Mouse (Mus musculus) adrenal gland, postnatal 25 days (tissue): ENCODE results near the gene Dna2. TPM values are rescaled to one million over a fixed set of nuclear protein-coding genes. Genes with fewer than 3 reads are reported as not detected.
"Not testable (repeated sequence)": the region's sequence is repeated elsewhere in the genome, so short reads cannot be mapped to it uniquely, and the experiment has no call there.

Experiments used
- DNase-seq: peaks from one replicate; pipeline ENCODE4 v3.0.0; 2021; ENCODE audit warnings: mixed read lengths
- long read RNA-seq: library from polyadenylated mRNA; stranded (forward); transcript quantifications from one replicate; pipeline ENCODE4 v2.0.0, GENCODE M21; 2021
- total RNA-seq: library from RNA; stranded (reverse); gene quantifications from 2 replicates; pipeline ENCODE4 v1.2.3, GENCODE M21; 2021

The Dna2 gene
- 2.1 and 2.2 TPM in 2 replicates for total RNA-seq
- long read RNA-seq, full-length matches to known transcripts: 1 of 2 reads
- long read RNA-seq, partial matches to known transcripts: 1 of 2 reads
- long read RNA-seq, other reads (novel, unspliced or antisense): 0 of 2 reads

- peak; percentile 77 for DNase-seq
These were observed at the start of gene Dna2 for GRCm38 (mm10) chr10:62946738-62947471. Dna2 (plus strand) TSS chr10:62947026.

- DNase-seq: no peak
These were observed 49.4 kb upstream of the Dna2 start for GRCm38 (mm10) chr10:62897437-62897836.

DNA sequence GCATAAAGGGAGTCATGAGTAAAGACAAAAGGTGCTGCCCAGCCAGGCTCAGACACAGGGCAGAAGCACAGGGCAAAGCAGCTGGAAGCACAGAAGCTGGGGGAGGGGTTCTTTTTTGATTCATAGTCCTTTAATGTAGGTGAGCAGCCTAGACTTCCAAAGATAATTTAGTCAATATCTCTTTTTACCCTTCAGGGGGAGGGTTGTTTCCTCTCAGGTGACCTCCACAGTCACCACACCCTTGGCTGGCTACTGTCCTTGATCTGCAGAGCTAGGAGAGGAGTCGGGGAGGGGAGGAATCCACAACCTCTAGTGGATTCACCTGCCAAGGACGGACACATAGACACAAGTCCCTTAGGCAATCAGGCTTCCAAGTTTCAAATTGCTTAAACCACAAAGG lies 48.8 kb upstream of the Dna2 start:
- DNase-seq: no peak

DNA sequence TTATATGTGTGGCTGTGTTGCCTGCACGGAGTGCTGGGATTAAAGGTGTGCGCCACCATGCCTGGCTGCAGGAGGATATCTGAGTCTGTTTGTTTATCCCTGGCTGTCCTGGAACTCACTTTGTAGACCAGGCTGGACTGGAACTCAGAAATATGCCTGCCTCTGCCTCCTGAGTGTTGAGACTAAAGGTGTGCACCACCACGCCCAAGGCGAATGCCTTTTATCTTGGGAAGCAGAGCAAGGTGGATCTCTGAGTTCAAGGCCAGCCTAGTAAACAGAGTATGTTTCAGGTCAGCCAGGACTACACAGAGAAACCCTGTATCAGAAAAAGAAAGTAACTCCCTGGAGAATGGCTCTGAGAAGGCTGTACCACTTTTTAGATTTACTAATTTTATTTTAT lies 46.7 kb upstream of the Dna2 start:
- no peak for DNase-seq

DNA sequence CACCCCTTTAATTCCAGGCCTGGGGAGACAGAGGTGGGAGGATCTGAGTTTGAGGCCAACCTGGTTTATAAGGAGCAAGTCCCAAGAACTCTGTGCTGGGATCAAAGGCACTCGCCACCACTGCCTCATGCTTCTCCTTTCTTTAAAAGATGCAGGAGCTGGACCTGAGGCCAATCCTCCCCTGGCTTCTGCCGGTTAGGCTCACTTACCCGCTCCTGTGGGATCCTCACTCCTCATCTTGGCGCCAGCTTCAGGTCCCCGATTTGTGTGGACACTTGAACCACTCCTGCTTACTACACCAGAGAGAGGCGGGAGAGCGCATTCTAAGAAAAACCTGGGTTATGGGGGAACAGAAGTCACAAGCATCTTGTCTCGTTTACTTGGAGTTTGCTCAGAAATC lies 45.0 kb upstream of the Dna2 start:
- DNase-seq: no peak

GRCm38 (mm10) chr10:62902829-62903228 lies 44.0 kb upstream of the Dna2 start:
- no peak for DNase-seq

- DNase-seq: no peak
These were observed 40.5 kb upstream of the Dna2 start for GRCm38 (mm10) chr10:62906336-62906735.

DNA sequence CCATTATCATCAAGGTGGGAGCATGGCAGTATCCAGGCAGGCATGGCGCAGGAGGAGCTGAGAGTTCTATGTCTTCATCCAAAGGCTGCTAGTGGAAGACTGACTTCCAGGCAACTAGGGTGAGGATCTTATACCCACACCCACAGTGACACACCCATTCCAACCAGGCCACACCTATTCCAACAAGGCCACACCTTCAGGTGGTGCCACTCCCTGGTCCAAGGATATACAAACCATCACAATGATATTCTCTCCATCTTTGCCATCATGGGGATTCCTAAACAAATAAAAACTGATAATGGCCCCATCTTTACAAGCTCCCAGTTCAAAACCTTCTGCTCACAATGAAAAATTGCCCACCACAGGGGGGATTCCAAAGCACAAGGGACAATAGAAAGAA lies 37.9 kb upstream of the Dna2 start, which contains the start of gene Tet1:
Gene Tet1 (minus strand): TSS at position 101 of the 400 bp plus-strand sequence.
- not testable (repeated sequence) for DNase-seq

- no peak for DNase-seq
These were observed 35.7 kb upstream of the Dna2 start for GRCm38 (mm10) chr10:62911120-62911519.

DNA sequence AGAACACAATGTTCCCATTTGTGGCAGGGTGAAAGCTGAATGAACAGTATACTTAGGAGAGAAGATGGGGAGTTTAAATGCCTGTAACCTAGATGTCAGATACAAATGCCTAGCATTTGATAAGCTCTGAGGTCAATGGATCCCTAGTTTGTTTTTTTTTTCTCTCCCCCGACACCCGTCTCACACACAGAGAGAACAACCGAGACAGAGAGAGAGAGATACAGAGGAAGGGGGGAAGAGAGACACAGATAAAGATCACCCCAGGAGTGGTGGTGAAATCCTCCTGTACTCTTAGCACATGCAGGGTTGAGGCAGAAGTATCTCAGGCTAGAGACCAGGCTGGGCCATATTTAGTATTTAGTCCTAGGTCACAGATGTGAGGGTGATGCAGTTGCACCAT lies 27.8 kb upstream of the Dna2 start:
- DNase-seq: no peak

- peak; percentile 92 for DNase-seq
These were observed 26.7 kb upstream of the Dna2 start, which contains the start of gene Slc25a16 for GRCm38 (mm10) chr10:62919925-62920765. Slc25a16 (plus strand) TSS chr10:62920633.

GRCm38 (mm10) chr10:62920766-62921156 lies 26.1 kb upstream of the Dna2 start:
- no peak for DNase-seq

DNA sequence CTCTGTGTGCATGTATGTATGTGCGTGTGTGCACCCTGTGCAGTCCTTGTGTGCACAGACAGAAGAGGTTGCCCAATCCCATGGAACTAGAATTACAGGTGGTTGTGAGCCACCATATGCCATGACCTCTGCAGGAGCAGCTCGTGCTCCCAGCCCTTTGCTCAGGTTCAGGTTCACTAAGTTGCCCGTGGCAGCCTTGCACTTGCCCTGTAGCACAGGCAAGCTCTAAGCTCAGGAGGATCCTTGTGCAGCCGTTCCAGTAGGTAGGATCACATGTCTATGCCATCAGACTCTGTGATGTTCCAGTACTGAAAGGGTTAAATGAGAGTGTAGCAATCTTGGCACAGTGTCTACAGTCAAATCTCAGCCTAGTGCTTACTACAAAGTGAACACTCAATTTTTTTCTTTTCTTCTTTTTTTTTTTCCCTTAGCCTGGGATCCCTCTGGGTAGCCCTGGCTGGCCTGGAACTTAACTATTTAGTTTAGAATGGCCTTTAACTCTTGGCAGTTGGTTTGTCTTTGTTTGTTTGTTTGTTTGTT lies 22.7 kb upstream of the Dna2 start:
- no peak for DNase-seq

- DNase-seq: no peak
These were observed 14.4 kb upstream of the Dna2 start for GRCm38 (mm10) chr10:62932381-62932780.

GRCm38 (mm10) chr10:62944975-62945580 lies 1.7 kb upstream of the Dna2 start:
- no peak for DNase-seq

- no peak for DNase-seq
These were observed 1.7 kb downstream of the Dna2 start for GRCm38 (mm10) chr10:62948551-62948950.

DNA sequence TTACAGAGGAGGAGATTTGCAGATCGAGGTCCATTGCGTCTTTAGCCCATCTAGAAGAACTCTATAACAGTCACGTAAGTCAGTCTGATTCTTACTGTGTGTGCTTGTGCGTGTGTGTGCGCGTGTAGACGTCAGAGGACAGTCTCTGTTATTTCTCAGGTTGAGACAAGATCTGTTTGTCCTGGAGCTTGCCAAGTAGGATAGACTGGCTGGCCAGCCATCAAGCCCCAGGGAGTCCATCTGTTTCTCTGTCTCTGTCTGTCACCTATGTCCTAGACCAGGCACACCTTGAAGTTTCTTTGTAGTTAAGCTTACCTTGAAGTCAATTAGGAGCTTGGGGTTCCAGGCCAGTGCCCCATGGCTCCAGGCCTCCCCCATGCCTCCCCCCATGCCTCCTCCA lies 17.1 kb downstream of the Dna2 start:
- DNase-seq: no peak

DNA sequence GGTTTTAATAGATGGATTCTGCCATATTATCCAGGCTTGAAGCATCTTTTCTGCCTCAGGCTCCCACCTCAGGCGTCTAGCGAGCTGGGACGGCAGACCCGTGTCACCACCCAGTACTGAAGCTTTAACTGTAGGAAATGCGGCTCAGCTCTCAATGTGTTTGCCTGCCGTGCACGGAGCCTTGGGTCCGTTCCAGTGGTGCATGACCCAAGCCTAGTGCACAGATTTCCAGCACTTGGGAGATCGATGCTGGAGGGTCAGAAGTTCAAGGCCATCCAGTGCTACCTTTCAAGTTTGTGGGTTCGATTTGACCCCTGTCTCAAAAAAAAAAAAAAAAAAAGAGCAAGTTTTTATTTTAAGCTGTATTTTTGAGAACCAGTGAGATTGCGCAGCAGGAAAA lies 19.0 kb downstream of the Dna2 start:
- no peak for DNase-seq

DNA sequence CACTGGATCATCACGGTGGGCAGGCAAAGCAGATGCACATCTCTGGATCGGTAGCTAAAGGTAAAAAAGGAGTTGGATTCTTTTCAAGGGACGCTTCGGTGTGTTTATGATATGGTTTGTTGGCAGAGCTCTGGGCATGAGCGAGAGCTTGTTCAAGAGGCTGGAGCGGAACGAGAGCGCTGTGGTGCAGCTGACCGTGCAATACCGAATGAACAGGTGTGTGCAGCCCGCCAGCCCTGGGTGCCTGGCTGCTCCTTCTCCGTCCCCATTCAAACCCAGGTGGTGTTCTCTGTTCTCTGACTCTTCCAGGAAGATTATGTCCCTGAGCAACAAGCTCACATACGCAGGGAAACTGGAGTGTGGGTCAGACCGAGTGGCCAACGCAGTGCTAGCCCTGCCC lies 19.5 kb downstream of the Dna2 start:
- DNase-seq: no peak

GRCm38 (mm10) chr10:62971821-62972220 lies 25.0 kb downstream of the Dna2 start:
- no peak for DNase-seq

- DNase-seq: no peak
These were observed 32.8 kb downstream of the Dna2 start for GRCm38 (mm10) chr10:62979667-62980038.
